ENCODE assay signal across 34 mouse cellular contexts in the genomic region with DNA sequence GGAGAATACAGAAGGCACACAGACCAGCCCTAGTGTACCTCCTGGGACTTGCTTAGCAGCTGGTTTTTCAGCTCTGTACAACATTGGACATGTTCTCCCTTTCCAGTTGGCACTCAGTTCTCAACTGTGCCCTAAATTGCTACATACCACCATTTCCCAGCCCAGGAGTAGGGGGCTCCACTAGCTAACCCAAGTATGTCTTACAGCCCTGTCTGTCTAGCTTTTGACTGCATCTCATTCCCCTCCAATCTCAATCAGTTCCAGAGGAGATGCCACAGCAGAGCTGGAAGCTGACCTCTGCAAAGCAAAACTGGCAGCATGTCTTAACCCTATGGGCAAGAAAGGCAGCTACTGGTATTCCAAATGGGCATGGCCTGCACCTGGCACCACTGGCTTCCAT. TPM values are rescaled to one million over a fixed set of nuclear protein-coding genes. Genes with fewer than 3 reads are reported as not detected.
"Had no signal": no experiment of that assay in that cellular context is flagged by ENCODE, and none has a peak within 500 bp of the region (broad histone marks: within the 10 kb centered on the region; RNA-seq: fewer than 3 reads in every experiment).

No protein-coding gene starts in this region.

- H3K27ac ChIP-seq: heart, embryonic 13.5 days; heart, embryonic 15.5 days; hindbrain, embryonic 13.5 days; hindbrain, embryonic 15.5 days; hindbrain, postnatal 0 days; layer of hippocampus, adult 2 months; left cerebral cortex, adult 2 months; limb, embryonic 10.5 days; limb, embryonic 12.5 days; liver, embryonic 13.5 days had no signal

- DNase-seq: gastrocnemius, postnatal 14 days; gastrocnemius, postnatal 36 days; heart, adult 18-20 months; heart, postnatal 14 days; heart, postnatal 36 days; kidney, adult 18-20 months; kidney, adult 8-10 months; kidney, postnatal 10 days; kidney, postnatal 4 days; liver; liver, embryonic 13.5 days had no signal

- H3K4me3 ChIP-seq: heart, embryonic 13.5 days; heart, embryonic 15.5 days; hindbrain, embryonic 13.5 days; hindbrain, embryonic 15.5 days; layer of hippocampus, adult 2 months; left cerebral cortex, adult 2 months; limb, embryonic 10.5 days; limb, embryonic 12.5 days; liver, embryonic 13.5 days had no signal

- H3K27me3 ChIP-seq: heart, embryonic 13.5 days; heart, embryonic 15.5 days; hindbrain, embryonic 13.5 days; hindbrain, embryonic 15.5 days; limb, embryonic 12.5 days; liver, embryonic 13.5 days had no signal

RNA-seq across cellular contexts. Expression of a gene that starts 2.1 kb away (rescaled TPM):
- total RNA-seq: hindbrain, postnatal 0 days; layer of hippocampus, adult 2 months; left cerebral cortex, adult 2 months; left cerebral cortex, postnatal 36 days had no signal
- polyA plus RNA-seq: intestine, embryonic 14.5 days; kidney, embryonic 14.5 days; kidney, embryonic 16.5 days; limb, embryonic 12.5 days; liver, embryonic 11.5 days; liver, embryonic 13.5 days had no signal

RNA-seq across cellular contexts. Expression of a gene that starts 2.3 kb away (rescaled TPM):
- total RNA-seq: gastrocnemius, adult 18-20 months; gastrocnemius, adult 8-10 months; gastrocnemius, postnatal 14 days; gastrocnemius, postnatal 36 days; heart, adult 18-20 months; heart, postnatal 14 days; heart, postnatal 36 days; hematopoietic stem cell, adult 5-6 weeks; hindbrain, postnatal 0 days; layer of hippocampus, adult 2 months; layer of hippocampus, postnatal 10 days; layer of hippocampus, postnatal 25 days; left cerebral cortex, adult 2 months; left cerebral cortex, postnatal 14 days; left cerebral cortex, postnatal 36 days had no signal
- polyA plus RNA-seq: heart, embryonic 13.5 days; heart, embryonic 15.5 days; heart, postnatal 0 days; hindbrain, embryonic 11.5 days; hindbrain, embryonic 13.5 days; hindbrain, embryonic 15.5 days; hindbrain, postnatal 0 days; intestine, embryonic 14.5 days; intestine, embryonic 16.5 days; kidney, embryonic 14.5 days; kidney, embryonic 16.5 days; limb, embryonic 10.5 days; limb, embryonic 12.5 days; liver, embryonic 13.5 days had no signal

RNA-seq across cellular contexts. Expression of a gene that starts 4.6 kb away (rescaled TPM):
- total RNA-seq: hematopoietic stem cell, adult 5-6 weeks had no signal
